Mouse (Mus musculus): ENCODE measurements at regions not wholly inside any gene's neighbourhood (a gene's known extent, or its start where the extent isn't known, plus 50 kb on each side); places are given as distances from the start of the nearest gene placed in this dataset.

DNA sequence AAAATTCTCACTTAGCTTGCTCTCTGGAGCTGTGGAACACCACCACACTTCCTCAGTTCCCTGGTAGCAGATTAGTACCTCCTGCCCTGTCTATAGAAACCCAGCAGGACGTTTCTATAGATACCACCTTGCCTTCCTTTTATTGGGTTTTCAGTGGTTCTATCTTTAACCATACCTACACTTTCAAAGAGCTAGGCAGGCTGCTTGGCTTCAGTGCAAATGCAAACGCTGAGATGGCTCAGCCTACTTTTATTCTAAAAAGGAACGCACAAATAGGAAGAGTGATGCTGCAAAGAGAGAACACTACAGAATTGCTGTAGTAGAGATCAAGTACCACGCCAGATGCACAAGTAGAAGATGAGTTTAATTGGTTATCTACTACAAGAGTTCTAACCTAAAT lies 120.9 kb upstream of the Ifne start:
- peak; percentile 8 for DNase-seq

- DNase-seq: no peak
These were observed 120.2 kb upstream of the Ifne start for GRCm38 (mm10) chr4:89000200-89000599.

DNA sequence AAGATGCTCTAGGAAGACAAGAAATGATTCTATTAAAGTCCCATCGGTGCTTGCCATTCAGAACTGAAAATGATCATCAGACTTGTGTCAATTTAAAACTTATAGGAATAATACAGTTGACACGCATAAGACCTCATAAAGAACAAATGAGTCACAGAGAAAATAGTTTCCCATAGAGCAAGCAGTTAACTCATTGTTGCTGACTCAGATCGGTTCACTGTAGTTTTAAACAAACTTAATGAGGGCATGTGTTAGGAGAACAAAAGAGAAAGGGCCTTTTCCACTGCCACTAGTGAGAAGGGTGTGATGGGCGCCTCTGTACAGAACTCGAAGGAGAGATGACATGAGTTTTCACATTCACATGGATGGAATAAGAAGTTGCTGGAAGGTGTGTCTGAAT lies 118.3 kb upstream of the Ifne start:
- DNase-seq: no peak

DNA sequence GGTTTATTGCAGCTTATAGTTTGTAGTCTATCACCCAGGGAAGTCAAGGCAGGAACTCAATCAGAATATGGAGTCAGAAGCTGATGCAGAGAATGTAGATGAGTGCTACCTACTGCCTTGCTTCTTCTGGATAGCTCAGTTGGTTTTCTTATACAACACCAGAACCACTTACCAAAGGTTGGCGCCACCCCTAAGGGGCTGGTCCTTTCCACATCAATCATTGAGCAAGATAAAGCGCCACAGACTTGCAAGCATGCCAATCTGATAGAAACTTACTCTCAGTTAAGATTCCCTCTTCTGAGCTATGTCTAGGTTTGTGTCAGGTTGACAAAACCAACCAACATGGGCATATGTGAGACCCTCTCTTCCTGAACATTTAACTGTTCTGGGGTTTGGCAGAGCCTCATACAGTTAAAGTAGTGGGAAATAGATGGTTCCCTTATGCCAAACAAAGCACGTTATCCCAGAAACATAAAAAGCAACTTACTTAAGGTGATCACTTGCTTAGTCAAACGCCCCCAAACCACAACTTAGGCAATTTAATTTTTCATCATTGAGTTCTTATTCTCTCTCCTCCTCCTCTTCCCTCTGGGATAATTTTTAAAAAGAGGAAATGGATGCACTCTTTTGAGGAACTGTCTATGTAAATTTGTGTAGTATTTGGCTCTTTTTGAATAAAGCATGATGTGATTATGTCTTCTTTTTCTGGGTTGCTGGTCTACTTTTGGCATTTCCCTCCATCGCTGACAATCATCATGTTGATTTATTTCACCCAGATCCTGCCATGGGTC lies 115.3 kb upstream of the Ifne start:
- DNase-seq: no peak

DNA sequence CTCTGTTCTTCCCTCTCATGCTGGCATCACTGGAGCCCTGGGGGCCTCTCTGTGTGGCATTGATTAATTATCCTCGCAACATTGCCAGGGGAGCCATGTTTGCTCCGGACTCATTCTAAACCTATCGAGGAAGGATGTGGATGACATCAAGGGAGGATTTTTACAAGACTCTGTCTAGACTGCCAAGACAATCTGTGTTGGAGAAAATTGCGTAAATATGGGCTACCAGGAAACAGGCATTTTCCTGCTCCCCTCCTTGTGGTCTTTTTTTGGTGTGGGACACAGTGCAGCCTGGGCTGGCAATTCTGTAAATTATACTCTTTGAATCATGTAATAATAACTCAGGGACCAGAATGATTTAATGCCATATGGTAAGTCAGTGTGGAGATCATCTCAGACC lies 114.5 kb upstream of the Ifne start:
- DNase-seq: no peak

- DNase-seq: no peak
These were observed 112.5 kb upstream of the Ifne start for GRCm38 (mm10) chr4:88992498-88992897.

DNA sequence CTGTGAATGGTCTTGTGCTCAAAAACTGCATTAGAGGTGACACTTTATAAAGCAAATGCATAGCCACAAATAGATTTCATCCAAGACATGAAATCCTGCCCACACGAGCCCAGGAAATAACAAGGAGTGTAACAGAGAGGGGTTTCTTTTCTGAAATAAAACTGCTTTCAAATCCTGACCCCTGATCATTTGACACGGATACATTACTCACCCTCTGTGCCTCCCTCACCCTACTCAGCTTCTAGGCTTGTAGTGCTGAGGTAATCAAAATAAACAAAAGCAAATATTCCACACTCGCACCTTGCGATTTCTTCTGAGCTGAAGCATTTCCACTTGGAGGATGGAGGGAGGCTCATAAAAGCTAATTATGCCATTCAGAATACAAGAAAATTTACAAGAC lies 108.4 kb upstream of the Ifne start:
- no peak for DNase-seq

GRCm38 (mm10) chr4:88987103-88987502 lies 107.1 kb upstream of the Ifne start:
- DNase-seq: no peak

GRCm38 (mm10) chr4:88982457-88982856 lies 102.5 kb upstream of the Ifne start:
- no peak for DNase-seq

DNA sequence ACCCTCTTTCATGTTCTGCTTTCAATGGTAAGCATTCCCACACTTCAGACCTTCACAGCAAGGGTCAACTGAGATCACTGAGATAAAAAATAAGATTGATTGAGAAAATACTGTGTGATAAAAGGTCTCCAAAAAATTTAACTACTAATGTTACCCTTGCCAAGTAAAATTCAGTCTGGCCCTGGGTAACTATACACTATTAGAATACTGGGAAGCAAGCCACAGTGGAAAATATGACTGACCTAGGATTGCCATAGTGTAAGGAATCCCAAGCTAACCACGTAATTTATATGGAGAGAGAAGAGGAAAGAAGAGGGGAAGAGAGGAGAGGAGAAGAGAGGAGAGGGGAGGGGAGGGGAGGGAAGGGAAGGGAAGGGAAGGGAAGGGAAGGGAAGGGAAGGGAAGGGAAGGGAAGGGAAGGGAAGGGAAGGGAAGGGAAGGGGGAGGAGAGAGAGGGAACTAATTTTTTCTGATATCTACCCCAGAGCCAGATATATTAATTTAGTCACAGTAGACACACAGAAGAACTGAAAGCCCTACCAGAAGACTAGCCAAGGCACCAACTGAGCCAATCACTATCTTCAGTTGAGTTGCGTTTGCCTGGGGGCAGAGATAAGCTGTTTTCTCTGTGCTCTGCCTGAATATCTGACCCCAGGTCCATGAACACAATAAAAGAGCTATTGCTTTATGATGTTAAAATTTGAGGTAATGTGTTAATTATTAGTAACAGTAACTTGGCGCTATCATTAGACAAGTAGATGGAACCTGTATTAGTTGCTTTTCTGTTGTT lies 97.3 kb upstream of the Ifne start:
- DNase-seq: no peak

DNA sequence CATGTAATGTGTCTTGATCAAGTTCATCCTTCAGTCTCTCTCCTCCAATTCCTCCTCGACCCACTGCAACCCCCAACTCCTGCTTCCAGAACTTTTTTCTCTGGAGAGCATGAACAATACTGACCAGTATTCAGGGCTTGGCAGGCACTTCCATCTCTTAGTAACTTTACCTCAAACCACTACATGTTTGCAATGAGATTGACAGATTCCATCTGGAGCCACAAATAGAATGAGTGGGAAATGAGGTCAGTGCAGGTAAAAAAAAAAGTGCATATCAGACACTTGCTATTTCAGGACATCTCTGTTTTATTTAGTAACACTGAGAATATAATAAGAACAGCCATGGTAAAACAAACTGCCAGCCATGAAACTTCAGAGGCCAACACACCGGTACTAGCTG lies 94.5 kb upstream of the Ifne start:
- no peak for DNase-seq

- DNase-seq: no peak
These were observed 89.3 kb upstream of the Ifne start for GRCm38 (mm10) chr4:88969134-88969841.

- DNase-seq: no peak
These were observed 79.6 kb upstream of the Ifne start for GRCm38 (mm10) chr4:88959621-88960020.

- no peak for DNase-seq
These were observed 76.6 kb upstream of the Ifne start for GRCm38 (mm10) chr4:88956605-88957004.

- no peak for DNase-seq
These were observed 76.2 kb upstream of the Ifne start for GRCm38 (mm10) chr4:88956151-88956550.

GRCm38 (mm10) chr4:88955571-88955970 lies 75.6 kb upstream of the Ifne start:
- no peak for DNase-seq

DNA sequence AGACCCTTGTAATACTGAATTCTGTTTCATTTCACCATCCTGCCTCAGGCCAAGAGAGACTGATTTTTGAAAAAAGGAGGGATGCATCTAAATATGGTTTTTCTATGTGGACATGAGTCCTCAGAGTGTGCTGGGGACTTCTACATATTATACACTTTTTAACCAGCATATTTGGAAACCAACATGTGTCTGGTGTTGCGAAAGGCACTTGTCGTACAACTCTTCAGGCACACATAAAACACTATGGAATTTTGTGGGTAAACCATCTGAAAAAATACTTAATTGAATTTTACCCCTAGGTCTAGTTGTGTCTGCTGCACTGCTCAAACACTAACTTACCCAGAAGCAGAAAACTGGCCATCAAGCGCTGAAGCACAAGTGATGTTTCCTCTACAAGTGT lies 74.0 kb upstream of the Ifne start:
- DNase-seq: no peak

DNA sequence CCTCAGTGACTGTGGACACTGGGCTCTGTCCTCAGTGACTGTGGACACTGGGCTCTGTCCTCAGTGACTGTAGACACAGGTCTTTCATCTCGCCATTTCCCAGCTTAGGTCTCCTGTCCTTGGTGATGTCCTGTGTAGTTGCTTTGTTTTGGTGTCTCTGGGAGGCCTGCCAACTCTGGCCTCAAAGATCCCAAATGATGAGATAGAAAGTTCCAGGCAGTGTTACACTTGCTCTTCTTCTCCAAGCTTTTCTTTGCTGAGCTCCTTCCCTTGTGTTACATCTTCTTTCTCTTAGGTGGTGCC lies 71.0 kb upstream of the Ifne start:
- no peak for DNase-seq

- DNase-seq: no peak
These were observed 70.4 kb upstream of the Ifne start for GRCm38 (mm10) chr4:88950181-88951033.

- no peak for DNase-seq
These were observed 68.2 kb upstream of the Ifne start for GRCm38 (mm10) chr4:88948027-88948859.

GRCm38 (mm10) chr4:88941955-88942354 lies 62.0 kb upstream of the Ifne start:
- no peak for DNase-seq

- no peak for DNase-seq
These were observed 60.7 kb upstream of the Ifne start for GRCm38 (mm10) chr4:88940670-88941069.

Data from right cerebral cortex, postnatal 25 days (tissue).